8 mouse cellular contexts compared by ENCODE assay signal in the genomic region with DNA sequence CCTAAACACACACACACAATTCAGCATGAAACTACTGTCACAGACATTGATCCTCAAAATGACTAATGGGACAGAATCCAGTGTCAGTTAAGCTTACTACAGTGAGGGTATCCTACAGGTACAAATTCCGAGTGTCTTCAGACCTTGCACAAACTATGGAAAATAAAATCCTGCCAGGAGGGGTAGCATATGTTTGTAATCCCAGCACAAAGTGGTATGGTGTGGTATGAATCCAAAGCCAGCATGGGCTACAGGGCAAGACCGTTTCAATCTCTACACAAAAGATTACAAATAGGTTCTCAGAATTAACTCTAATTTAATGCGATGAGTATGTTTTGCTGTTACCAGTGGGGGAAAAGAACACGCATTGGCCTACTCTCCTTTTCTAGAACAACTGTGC. TPM values are rescaled to one million over a fixed set of nuclear protein-coding genes. Genes with fewer than 3 reads are reported as not detected.
DNase-seq lines count a peak whose midpoint lies in the region; ATAC-seq and TF ChIP-seq lines count a peak whose summit lies in the region.

TSS of gene Tesk1 (plus strand) at position 301 of the 400 bp plus-strand sequence.

- peak within 1 kb of the TSS; percentile 99 for H3K9ac ChIP-seq in hindbrain, postnatal 0 days (replicated peaks; ENCODE audit: low read length)
- peak within 1 kb of the TSS; percentile 93 for H3K9ac ChIP-seq in midbrain, embryonic 11.5 days (ENCODE audit: low read length)

- H3K4me1 ChIP-seq in G1E (ENCODE audit: insufficient read depth, low read depth, low read length), result peaks cover 26% of the 10 kb centered on the region
- H3K4me1 ChIP-seq in hindbrain, postnatal 0 days (ENCODE audit: insufficient read depth, low read length), result peaks cover 9% of the 10 kb centered on the region
- H3K4me1 ChIP-seq in midbrain, embryonic 11.5 days (ENCODE audit: control insufficient read depth, insufficient read depth, low read length), result peaks cover 8% of the 10 kb centered on the region

- H3K4me2 ChIP-seq in hindbrain, postnatal 0 days (ENCODE audit: low read depth, low read length), result peak within 1 kb of the TSS; percentile 93
- H3K4me2 ChIP-seq in midbrain, embryonic 11.5 days, result peak within 1 kb of the TSS; percentile 91

- peak within 1 kb of the TSS; percentile 83 for H3K4me3 ChIP-seq in G1E (ENCODE audit: low read depth, low read length)
- peak within 1 kb of the TSS; percentile 96 for H3K4me3 ChIP-seq in hindbrain, postnatal 0 days (ENCODE audit: low read length)
- peak within 1 kb of the TSS; percentile 97 for H3K4me3 ChIP-seq in midbrain, embryonic 11.5 days (ENCODE audit: low read depth, low read length)

- 0 out of 2 replicates have a peak, but pooled peaks have one; percentile 1 for ATAC-seq in frontal cortex, adult (ENCODE audit: low TSS enrichment)
- ATAC-seq in G1E (ENCODE audit: extremely low read depth, insufficient number of reproducible peaks, low FRiP score, poor library complexity, severe bottlenecking), result no peak
- peak; percentile 4; the same call in 1 of the 2 replicates for ATAC-seq in hindbrain, postnatal 0 days
- peak; percentile 2 for ATAC-seq in midbrain, embryonic 11.5 days (ENCODE audit: low FRiP score)
- ATAC-seq in megakaryocyte progenitor cell, adult 5-6 weeks (replicated peaks; ENCODE audit: poor library complexity), result no peak

- no peak for DNase-seq in frontal cortex, postnatal 10 days (ENCODE audit: low spot score in 2 of 2)
- no peak for DNase-seq in G1E (ENCODE audit: low spot score)
- DNase-seq in gastrocnemius, adult 18-20 months (ENCODE audit: low spot score), result no peak
- DNase-seq in hindbrain, postnatal 0 days (ENCODE audit: low spot score), result no peak
- DNase-seq in midbrain, embryonic 11.5 days (ENCODE audit: low spot score, missing footprints), result no peak
- DNase-seq in embryo, embryonic 10.5 days (ENCODE audit: low spot score), result no peak

- H3K9me3 ChIP-seq in G1E (replicated peaks), result no peaks in the 10 kb centered on the region
- no peaks in the 10 kb centered on the region for H3K9me3 ChIP-seq in hindbrain, postnatal 0 days (ENCODE audit: low read length)
- H3K9me3 ChIP-seq in midbrain, embryonic 11.5 days (ENCODE audit: control insufficient read depth, low read length), result no peaks in the 10 kb centered on the region

- no peak for TF ChIP-seq CTCF in G1E (IDR thresholded peaks at IDR 0.05; ENCODE audit: low read depth, low read length)
- no peak for TF ChIP-seq CTCF in hindbrain, postnatal 0 days (IDR thresholded peaks at IDR 0.05; ENCODE audit: low read depth)

- WGBS in hindbrain, postnatal 0 days, result 22% methylated on average over 4 of the region's 4 CpGs
- WGBS in midbrain, embryonic 11.5 days, result 29% methylated on average over 4 of the region's 4 CpGs

- H3K36me3 ChIP-seq in G1E (replicated peaks), result peaks cover 23% of the 10 kb centered on the region
- H3K36me3 ChIP-seq in hindbrain, postnatal 0 days (ENCODE audit: insufficient read depth, low read length), result peaks cover 17% of the 10 kb centered on the region
- H3K36me3 ChIP-seq in midbrain, embryonic 11.5 days (ENCODE audit: control insufficient read depth, insufficient read depth, low read length), result peaks cover 8% of the 10 kb centered on the region; the same call in 1 of the 2 replicates

- peaks cover 13% of the 10 kb centered on the region for H3K27me3 ChIP-seq in G1E (ENCODE audit: insufficient read depth, low read length)
- no peaks in the 10 kb centered on the region for H3K27me3 ChIP-seq in hindbrain, postnatal 0 days (ENCODE audit: insufficient read depth, low read length)
- H3K27me3 ChIP-seq in midbrain, embryonic 11.5 days (ENCODE audit: control insufficient read depth, insufficient read depth, low read length), result no peaks in the 10 kb centered on the region

- peak within 1 kb of the TSS; percentile 91 for H3K27ac ChIP-seq in hindbrain, postnatal 0 days
- peak within 1 kb of the TSS; percentile 75 for H3K27ac ChIP-seq in midbrain, embryonic 11.5 days (ENCODE audit: low read depth, low read length)

RNA-seq across cellular contexts. Expression of gene Tesk1, which starts in this region (rescaled TPM):
- total RNA-seq in G1E (2014; fragmentation: Nextera tagmentation) (23.5 and 26.3 TPM in 2 replicates), G1E (2017) (8.7 and 10.6 TPM in 2 replicates)
- 55.8 and 64.0 TPM in 2 replicates for polyA plus RNA-seq in G1E (2012)
- 10 to 100 TPM; 56.2 to 60.8 TPM for total RNA-seq in gastrocnemius, adult 18-20 months (2021)
- total RNA-seq in hindbrain, postnatal 0 days (2014; rRNA removed), result 157 and 171 TPM in 2 replicates
- polyA plus RNA-seq in hindbrain, postnatal 0 days (2015; fragmentation: Nextera tagmentation; extraction: Ambion mirVana), result 16.2 and 17.8 TPM in 2 replicates
- 7.2 and 7.3 TPM in 2 replicates for polyA plus RNA-seq in midbrain, embryonic 11.5 days (2014; fragmentation: Nextera tagmentation; extraction: Ambion mirVana)
- 5.2 and 6.3 TPM in 2 replicates for total RNA-seq in megakaryocyte progenitor cell, adult 5-6 weeks (2015)
- 5.7 and 5.9 TPM in 2 replicates for total RNA-seq in megakaryocyte progenitor cell, adult 5-6 weeks (2017)

Comparison
In these comparisons a context has a peak if more than half of its experiments do, and no peak if none do; other contexts are left out.
1. ATAC-seq: peak in frontal cortex, adult (single experiment), hindbrain, postnatal 0 days (single experiment) and midbrain, embryonic 11.5 days (single experiment); none in G1E (single experiment) and megakaryocyte progenitor cell, adult 5-6 weeks (single experiment).
2. Peak in every context shown above with its lines, with median percentiles within 50 percentile points of each other: H3K4me3 ChIP-seq.